Mouse (Mus musculus) liver, embryonic 14.5 days (tissue): ENCODE results near the gene F830045P16Rik. TPM values are rescaled to one million over a fixed set of nuclear protein-coding genes. Genes with fewer than 3 reads are reported as not detected.

ENCODE experiments used
- ATAC-seq: fragments of 200-750 bp; cut with Nextera tagmentation; 2 replicates; pipeline ENCODE4 v1.8.0; 2017; ENCODE audit warnings: moderate number of reproducible peaks, mild to moderate bottlenecking, moderate library complexity; ENCODE audit not compliant: insufficient read depth
- DNase-seq, 3 experiments: peaks; one replicate each; pipeline ENCODE4 v3.0.0-alpha.2; 2012 to 2013; ENCODE audit warnings: low read depth in 3 of 3, low spot score in 3 of 3
- H3K27ac ChIP-seq: fragments of 300-500 bp; sonication (generic); 2 replicates; pipeline ENCODE4 v1.5.1; 2014; ENCODE audit warnings: moderate library complexity, mild to moderate bottlenecking, control low read depth, inconsistent platforms
- H3K27me3 ChIP-seq: fragments of 300-500 bp; sonication (generic); 2 replicates; pipeline ENCODE4 v1.6.1; 2014; ENCODE audit warnings: mild to moderate bottlenecking, low read length, moderate library complexity; ENCODE audit not compliant: control insufficient read depth, insufficient read depth
- H3K36me3 ChIP-seq: fragments of 300-500 bp; sonication (generic); replicated peaks from 2 replicates; pipeline ENCODE4 v1.6.1; 2014; ENCODE audit warnings: low read depth; ENCODE audit not compliant: control insufficient read depth, insufficient read depth
- H3K4me1 ChIP-seq, 2 experiments: fragments of 200-500 bp in 1 of 2; fragments of 300-500 bp in 1 of 2; sonication (generic) in 1 of 2; replicated peaks; 2 replicates each; pipeline ENCODE4 v1.6.1; 2012 to 2014; ENCODE audit warnings: antibody characterized with exemption in 1 of 2, inconsistent platforms in 1 of 2, low read length in 1 of 2; ENCODE audit not compliant: control insufficient read depth in 2 of 2, insufficient read depth in 2 of 2
- H3K4me2 ChIP-seq: fragments of 300-500 bp; sonication (generic); 2 replicates; pipeline ENCODE4 v1.6.1; 2014; ENCODE audit warnings: low read depth, mild to moderate bottlenecking, control low read depth, moderate library complexity
- H3K4me3 ChIP-seq, 2 experiments: fragments of 200-500 bp in 1 of 2; fragments of 300-500 bp in 1 of 2; sonication (generic) in 1 of 2; 2 replicates each; pipeline ENCODE4 v1.5.1; 2012 to 2014; ENCODE audit warnings: low read depth in 2 of 2, low read length in 2 of 2, mild to moderate bottlenecking in 2 of 2, control low read depth in 1 of 2, inconsistent platforms in 1 of 2, moderate library complexity in 1 of 2; ENCODE audit not compliant: insufficient read depth in 1 of 2
- H3K9ac ChIP-seq: fragments of 300-500 bp; sonication (generic); replicated peaks from 2 replicates; pipeline ENCODE4 v1.6.1; 2014; ENCODE audit warnings: mild to moderate bottlenecking, control low read depth, moderate library complexity
- H3K9me3 ChIP-seq: fragments of 300-500 bp; sonication (generic); 2 replicates; pipeline ENCODE4 v1.6.1; 2016; ENCODE audit warnings: low read length, mixed read lengths; ENCODE audit not compliant: control insufficient read depth
- CTCF ChIP-seq: IDR thresholded peaks from 2 replicates; pipeline ENCODE4 v1.5.1; 2016; ENCODE audit warnings: antibody characterized with exemption, low read depth, control low read depth
- EP300 ChIP-seq: IDR thresholded peaks from 2 replicates; pipeline ENCODE4 v1.6.1; 2016; ENCODE audit warnings: antibody characterized with exemption, low read depth
- WGBS: fragments of 180-500 bp; shearing (Covaris S2); extraction: QIAGEN DNeasy Blood & Tissue Kit; methylation state at CpG from one replicate; pipeline ENCODE4 v1.1.7; 2014; ENCODE audit not compliant: insufficient replicate concordance; 5-methylcytosine and 5-hydroxymethylcytosine counted together
- polyA plus RNA-seq, 2 experiments: library from polyadenylated mRNA; depleted of rRNA in 1 of 2; stranded (reverse) in 1 of 2; unstranded in 1 of 2; fragments of >200 nt; fragmentation: Nextera tagmentation in 1 of 2; extraction: Ambion mirVana in 1 of 2; gene quantifications; 2 replicates each; pipeline versions ENCODE4 v1.2.1 to v1.2.3; 2012 to 2014

The F830045P16Rik gene
- polyA plus RNA-seq, 2 experiments, result 0.02 TPM; not detected in 1

- Histone ChIP-seq H3K4me1 (0 out of 4 replicates have a peak, but pooled peaks cover 0 to 2% of the 10 kb centered on the region in 2 experiments), H3K4me3 (no peak overlapping the region), H3K27me3 (no peaks in the 10 kb centered on the region), H3K9ac (no peak overlapping the region), H3K4me2 (no peak overlapping the region), H3K9me3 (no peaks in the 10 kb centered on the region), H3K36me3 (no peaks in the 10 kb centered on the region), H3K27ac (no peak overlapping the region)
- TF ChIP-seq CTCF, result peak; percentile 8; the same call in 1 of the 2 replicates
- no peak for TF ChIP-seq EP300
- ATAC-seq (no peak), DNase-seq (no peak)
- 59% methylated on average over 4 of the region's 4 CpGs for WGBS
Observed at GRCm38 (mm10) chr2:129537926-129538325, 1.5 kb upstream of the F830045P16Rik start.

- no peak for ATAC-seq
- DNase-seq, result no peak
- Histone ChIP-seq H3K9me3 (no peaks in the 10 kb centered on the region), H3K4me3 (no peak overlapping the region), H3K36me3 (no peaks in the 10 kb centered on the region), H3K9ac (no peak overlapping the region), H3K4me2 (no peak overlapping the region), H3K27me3 (no peaks in the 10 kb centered on the region), H3K27ac (no peak overlapping the region), H3K4me1 (0 out of 4 replicates have a peak, but pooled peaks cover 0 to 2% of the 10 kb centered on the region in 2 experiments)
- 35% methylated on average over 7 of the region's 7 CpGs for WGBS
- no peak for TF ChIP-seq EP300
- no peak for TF ChIP-seq CTCF
Observed at GRCm38 (mm10) chr2:129537360-129537759, 958 bp upstream of the F830045P16Rik start.

GRCm38 (mm10) chr2:129536926-129537325 lies 524 bp upstream of the F830045P16Rik start:
- Histone ChIP-seq H3K4me3 (no peak overlapping the region), H3K9ac (no peak overlapping the region), H3K36me3 (no peaks in the 10 kb centered on the region), H3K27me3 (no peaks in the 10 kb centered on the region), H3K4me1 (0 out of 4 replicates have a peak, but pooled peaks cover 0 to 2% of the 10 kb centered on the region in 2 experiments), H3K4me2 (no peak overlapping the region), H3K9me3 (no peaks in the 10 kb centered on the region), H3K27ac (no peak overlapping the region)
- no peak for DNase-seq
- 66% methylated on average over 1 of the region's 1 CpGs for WGBS
- TF ChIP-seq EP300, result no peak
- no peak for TF ChIP-seq CTCF
- no peak for ATAC-seq

- Histone ChIP-seq H3K9me3 (no peaks in the 10 kb centered on the region), H3K4me3 (no peak overlapping the region), H3K27me3 (no peaks in the 10 kb centered on the region), H3K4me2 (no peak overlapping the region), H3K27ac (no peak overlapping the region), H3K4me1 (0 out of 4 replicates have a peak, but pooled peaks cover 0 to 2% of the 10 kb centered on the region in 2 experiments), H3K36me3 (no peaks in the 10 kb centered on the region), H3K9ac (no peak overlapping the region)
- DNase-seq (no peak), ATAC-seq (no peak)
- TF ChIP-seq EP300, result no peak
- no peak for TF ChIP-seq CTCF
- WGBS, result 39% methylated on average over 5 of the region's 5 CpGs
Observed at GRCm38 (mm10) chr2:129534886-129535591, 1.4 kb downstream of the F830045P16Rik start.

- H3K9me3 ChIP-seq, result no peaks in the 10 kb centered on the region
- H3K4me2 ChIP-seq, result no peak overlapping the region
- no peak overlapping the region for H3K9ac ChIP-seq
- H3K36me3 ChIP-seq, result no peaks in the 10 kb centered on the region
- ATAC-seq, result no peak
- no peak for TF ChIP-seq CTCF
- TF ChIP-seq EP300, result no peak
- H3K27ac ChIP-seq, result no peak overlapping the region
- peaks cover 0 to 4% of the 10 kb centered on the region in 2 experiments; a peak in 2 of 4 replicates for H3K4me1 ChIP-seq
- no peaks in the 10 kb centered on the region for H3K27me3 ChIP-seq
- no peak overlapping the region for H3K4me3 ChIP-seq
- WGBS, result 46% methylated on average over 2 of the region's 2 CpGs
- DNase-seq, result no peak
Observed at GRCm38 (mm10) chr2:129531890-129532289, 4.5 kb downstream of the F830045P16Rik start.
